In the genomic region with DNA sequence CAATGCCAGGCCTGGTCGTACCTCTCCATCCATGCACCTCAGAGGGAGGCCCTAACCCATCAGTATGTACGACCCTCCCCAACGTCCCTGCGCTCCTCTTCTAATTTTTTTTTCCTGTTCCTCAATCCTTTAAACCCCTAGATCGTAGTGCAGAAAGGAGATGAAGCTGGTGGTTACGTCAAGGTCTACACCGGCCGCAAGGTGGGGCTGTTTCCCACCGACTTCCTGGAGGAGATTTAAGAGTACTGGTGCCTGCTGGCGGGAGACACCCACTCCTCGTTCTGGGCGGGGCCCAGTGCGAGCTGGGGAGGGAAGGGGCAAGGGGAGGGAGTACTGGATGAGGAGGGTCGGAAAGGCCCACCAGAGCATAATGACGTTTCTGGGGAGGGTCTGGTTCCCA, we compare ENCODE assay signal across 8 mouse cellular contexts. TPM values are rescaled to one million over a fixed set of nuclear protein-coding genes. Genes with fewer than 3 reads are reported as not detected.
A peak's percentile ranks its signal among the peaks of the same experiment; 100 is the strongest.
DNase-seq lines count a peak whose midpoint lies in the region; ATAC-seq and TF ChIP-seq lines count a peak whose summit lies in the region.

No protein-coding gene starts in this region.

- TF ChIP-seq EP300 in heart, postnatal 0 days (IDR thresholded peaks at IDR 0.05; ENCODE audit: low read depth): no peak

- no peaks in the 10 kb centered on the region for H3K9me3 ChIP-seq in embryonic facial prominence, embryonic 14.5 days (ENCODE audit: control insufficient read depth, low read length)
- no peaks in the 10 kb centered on the region for H3K9me3 ChIP-seq in heart, postnatal 0 days (replicated peaks; ENCODE audit: control insufficient read depth, low read length)
- no peaks in the 10 kb centered on the region for H3K9me3 ChIP-seq in liver, embryonic 16.5 days (replicated peaks; ENCODE audit: control insufficient read depth, low read length)
- no peaks in the 10 kb centered on the region for H3K9me3 ChIP-seq in neural tube, embryonic 11.5 days (ENCODE audit: control insufficient read depth, low read length)

- no peak overlapping the region for H3K27ac ChIP-seq in embryonic facial prominence, embryonic 14.5 days (replicated peaks; ENCODE audit: low read depth, low read length)
- H3K27ac ChIP-seq in heart, postnatal 0 days (ENCODE audit: low read depth): no peak overlapping the region
- no peak overlapping the region for H3K27ac ChIP-seq in liver, embryonic 16.5 days (ENCODE audit: low read length)
- no peak overlapping the region for H3K27ac ChIP-seq in neural tube, embryonic 11.5 days (ENCODE audit: low read depth, low read length)

- H3K4me3 ChIP-seq in embryonic facial prominence, embryonic 14.5 days (ENCODE audit: low read depth, low read length): peak overlapping the region; percentile 37; the same call in 1 of the 2 replicates
- H3K4me3 ChIP-seq in heart, postnatal 0 days (ENCODE audit: low read depth, low read length): 0 out of 2 replicates have a peak overlapping the region, but pooled peaks have one; percentile 41
- no peak overlapping the region for H3K4me3 ChIP-seq in liver, embryonic 16.5 days (ENCODE audit: low read depth, low read length)
- H3K4me3 ChIP-seq in neural tube, embryonic 11.5 days (ENCODE audit: low read depth, low read length): no peak overlapping the region

- peak; percentile 85 for DNase-seq in CD4-positive helper T cell, adult 2 months (ENCODE audit: low read depth, low spot score)
- DNase-seq in adrenal gland, postnatal 14 days: peak; percentile 86
- DNase-seq in embryonic facial prominence, embryonic 14.5 days (ENCODE audit: low spot score): peak; percentile 72
- DNase-seq in heart, postnatal 0 days (ENCODE audit: low spot score): peak; percentile 56
- peak; percentile 71 to 91 for DNase-seq in kidney, postnatal 36 days
- DNase-seq in neural tube, embryonic 11.5 days (ENCODE audit: low spot score): peak; percentile 86
- peak; percentile 68 to 72 for DNase-seq in thymus, adult 18-20 months

- peak; percentile 57 for TF ChIP-seq CTCF in heart, postnatal 0 days (IDR thresholded peaks at IDR 0.05; ENCODE audit: low read depth)

- peaks cover 58% of the 10 kb centered on the region for H3K27me3 ChIP-seq in embryonic facial prominence, embryonic 14.5 days (replicated peaks; ENCODE audit: control insufficient read depth, insufficient read depth, low read length)
- H3K27me3 ChIP-seq in heart, postnatal 0 days (ENCODE audit: control insufficient read depth, insufficient read depth, low read length): peaks cover 54% of the 10 kb centered on the region
- H3K27me3 ChIP-seq in liver, embryonic 16.5 days (ENCODE audit: control insufficient read depth, insufficient read depth, low read depth, low read length): peaks cover 52% of the 10 kb centered on the region
- peaks cover 33% of the 10 kb centered on the region for H3K27me3 ChIP-seq in neural tube, embryonic 11.5 days (ENCODE audit: control insufficient read depth, insufficient read depth, low read length)

- peaks cover 31% of the 10 kb centered on the region for H3K4me1 ChIP-seq in embryonic facial prominence, embryonic 14.5 days (ENCODE audit: control insufficient read depth, insufficient read depth, low read length)
- H3K4me1 ChIP-seq in heart, postnatal 0 days (ENCODE audit: control insufficient read depth, insufficient read depth): peaks cover 6% of the 10 kb centered on the region; the same call in 1 of the 2 replicates
- peaks cover 18% of the 10 kb centered on the region for H3K4me1 ChIP-seq in liver, embryonic 16.5 days (ENCODE audit: control insufficient read depth, low read depth, low read length)
- H3K4me1 ChIP-seq in neural tube, embryonic 11.5 days (ENCODE audit: control insufficient read depth, insufficient read depth, low read length): peaks cover 33% of the 10 kb centered on the region

- no peak overlapping the region for H3K9ac ChIP-seq in embryonic facial prominence, embryonic 14.5 days (ENCODE audit: low read depth, low read length)
- no peak overlapping the region for H3K9ac ChIP-seq in heart, postnatal 0 days (replicated peaks; ENCODE audit: low read depth, low read length)
- no peak overlapping the region for H3K9ac ChIP-seq in liver, embryonic 16.5 days (ENCODE audit: low read depth, low read length)
- no peak overlapping the region for H3K9ac ChIP-seq in neural tube, embryonic 11.5 days (ENCODE audit: low read length)

- peaks cover 13% of the 10 kb centered on the region for H3K36me3 ChIP-seq in embryonic facial prominence, embryonic 14.5 days (ENCODE audit: control insufficient read depth, insufficient read depth, low read length)
- no peaks in the 10 kb centered on the region for H3K36me3 ChIP-seq in heart, postnatal 0 days (replicated peaks; ENCODE audit: control insufficient read depth, insufficient read depth, low read length)
- H3K36me3 ChIP-seq in liver, embryonic 16.5 days (ENCODE audit: control insufficient read depth, insufficient read depth): no peaks in the 10 kb centered on the region
- H3K36me3 ChIP-seq in neural tube, embryonic 11.5 days (ENCODE audit: control insufficient read depth, insufficient read depth, low read length): no peaks in the 10 kb centered on the region

- ATAC-seq in embryonic facial prominence, embryonic 14.5 days (ENCODE audit: low read depth): 0 out of 2 replicates have a peak, but pooled peaks have one; percentile 0
- peak; percentile 22; the same call in 1 of the 2 replicates for ATAC-seq in heart, postnatal 0 days (ENCODE audit: insufficient read depth, low read depth)
- ATAC-seq in liver, embryonic 16.5 days (ENCODE audit: low read depth): no peak
- no peak for ATAC-seq in neural tube, embryonic 11.5 days (ENCODE audit: insufficient read depth, low FRiP score, low TSS enrichment)

- H3K4me2 ChIP-seq in embryonic facial prominence, embryonic 14.5 days (ENCODE audit: low read depth, low read length): peak overlapping the region; percentile 62
- peak overlapping the region; percentile 64; the same call in 1 of the 2 replicates for H3K4me2 ChIP-seq in heart, postnatal 0 days (ENCODE audit: low read depth, low read length)
- H3K4me2 ChIP-seq in liver, embryonic 16.5 days (ENCODE audit: low read depth, low read length): peak overlapping the region; percentile 59; the same call in 1 of the 2 replicates
- peak overlapping the region; percentile 59 for H3K4me2 ChIP-seq in neural tube, embryonic 11.5 days (ENCODE audit: low read depth)

- WGBS in embryonic facial prominence, embryonic 14.5 days: 4% methylated on average over 15 of the region's 15 CpGs
- WGBS in heart, postnatal 0 days: 7% methylated on average over 15 of the region's 15 CpGs
- WGBS in liver, embryonic 16.5 days (ENCODE audit: insufficient replicate concordance): 2% methylated on average over 15 of the region's 15 CpGs
- WGBS in neural tube, embryonic 11.5 days: 2% methylated on average over 15 of the region's 15 CpGs

RNA-seq across cellular contexts. Expression of a gene that starts 6.5 kb away (rescaled TPM):
- 53.5 and 55.7 TPM in 2 replicates for total RNA-seq in adrenal gland, postnatal 14 days (2021)
- polyA plus RNA-seq in embryonic facial prominence, embryonic 14.5 days (2014; fragmentation: Nextera tagmentation; extraction: Ambion mirVana): 57.7 and 91.9 TPM in 2 replicates
- 43.8 and 68.3 TPM in 2 replicates for total RNA-seq in heart, postnatal 0 days (2014; rRNA removed; ENCODE audit: low replicate concordance)
- 46.4 and 47.6 TPM in 2 replicates for polyA plus RNA-seq in heart, postnatal 0 days (2015; fragmentation: Nextera tagmentation; extraction: Ambion mirVana)
- 62.5 and 67.9 TPM in 2 replicates for polyA plus RNA-seq in liver, embryonic 16.5 days (2015; fragmentation: Nextera tagmentation; extraction: Ambion mirVana)
- polyA plus RNA-seq in neural tube, embryonic 11.5 days (2014; fragmentation: Nextera tagmentation; extraction: Ambion mirVana): 2.4 and 3.4 TPM in 2 replicates

RNA-seq across cellular contexts. Expression of a gene that starts 6.8 kb away (rescaled TPM):
- 1.7 and 2.7 TPM in 2 replicates for total RNA-seq in adrenal gland, postnatal 14 days (2021)
- 5.0 and 5.2 TPM in 2 replicates for polyA plus RNA-seq in embryonic facial prominence, embryonic 14.5 days (2014; fragmentation: Nextera tagmentation; extraction: Ambion mirVana)
- total RNA-seq in heart, postnatal 0 days (2014; rRNA removed; ENCODE audit: low replicate concordance): 0.08 TPM in 1 of 2 replicates, not detected in the other
- 0.30 TPM in 1 of 2 replicates, not detected in the other for polyA plus RNA-seq in heart, postnatal 0 days (2015; fragmentation: Nextera tagmentation; extraction: Ambion mirVana)
- polyA plus RNA-seq in liver, embryonic 16.5 days (2015; fragmentation: Nextera tagmentation; extraction: Ambion mirVana): 0.59 and 0.65 TPM in 2 replicates
- polyA plus RNA-seq in neural tube, embryonic 11.5 days (2014; fragmentation: Nextera tagmentation; extraction: Ambion mirVana): 0.50 and 0.95 TPM in 2 replicates

RNA-seq across cellular contexts. Expression of a gene that starts 14.0 kb away (rescaled TPM):
- total RNA-seq in adrenal gland, postnatal 14 days (2021): 50.9 and 57.3 TPM in 2 replicates
- polyA plus RNA-seq in embryonic facial prominence, embryonic 14.5 days (2014; fragmentation: Nextera tagmentation; extraction: Ambion mirVana): 80.0 and 89.4 TPM in 2 replicates
- total RNA-seq in heart, postnatal 0 days (2014; rRNA removed; ENCODE audit: low replicate concordance): 109 and 161 TPM in 2 replicates
- 47.9 and 51.5 TPM in 2 replicates for polyA plus RNA-seq in heart, postnatal 0 days (2015; fragmentation: Nextera tagmentation; extraction: Ambion mirVana)
- polyA plus RNA-seq in liver, embryonic 16.5 days (2015; fragmentation: Nextera tagmentation; extraction: Ambion mirVana): 180 and 183 TPM in 2 replicates
- 82.1 and 91.5 TPM in 2 replicates for polyA plus RNA-seq in neural tube, embryonic 11.5 days (2014; fragmentation: Nextera tagmentation; extraction: Ambion mirVana)

RNA-seq across cellular contexts. Expression of a gene that starts 26.1 kb away (rescaled TPM):
- total RNA-seq in adrenal gland, postnatal 14 days (2021): 7.4 and 8.0 TPM in 2 replicates
- 5.2 and 6.1 TPM in 2 replicates for polyA plus RNA-seq in embryonic facial prominence, embryonic 14.5 days (2014; fragmentation: Nextera tagmentation; extraction: Ambion mirVana)
- not detected in 2 replicates for total RNA-seq in heart, postnatal 0 days (2014; rRNA removed; ENCODE audit: low replicate concordance)
- 0.41 and 0.49 TPM in 2 replicates for polyA plus RNA-seq in heart, postnatal 0 days (2015; fragmentation: Nextera tagmentation; extraction: Ambion mirVana)
- polyA plus RNA-seq in liver, embryonic 16.5 days (2015; fragmentation: Nextera tagmentation; extraction: Ambion mirVana): 0.14 TPM in 1 of 2 replicates, not detected in the other
- polyA plus RNA-seq in neural tube, embryonic 11.5 days (2014; fragmentation: Nextera tagmentation; extraction: Ambion mirVana): 45.7 and 46.8 TPM in 2 replicates

Comparison
In these comparisons a context has a peak if more than half of its experiments do, and no peak if none do; other contexts are left out.
1. ATAC-seq: peak in embryonic facial prominence, embryonic 14.5 days (single experiment) and heart, postnatal 0 days (single experiment); none in liver, embryonic 16.5 days (single experiment) and neural tube, embryonic 11.5 days (single experiment).
2. H3K4me3 ChIP-seq: peak in embryonic facial prominence, embryonic 14.5 days (single experiment) and heart, postnatal 0 days (single experiment); none in liver, embryonic 16.5 days (single experiment) and neural tube, embryonic 11.5 days (single experiment).
3. RNA of a gene that starts 6.5 kb away (polyA plus RNA-seq): 57.7 to 91.9 TPM in embryonic facial prominence, embryonic 14.5 days, 62.5 to 67.9 TPM in liver, embryonic 16.5 days and 46.4 to 47.6 TPM in heart, postnatal 0 days; 2.4 to 3.4 TPM in neural tube, embryonic 11.5 days; every median in the first group is over 10 times any median in the second.
4. Peak in every context shown above with its lines, with median percentiles within 50 percentile points of each other: DNase-seq and H3K4me2 ChIP-seq.